Mouse (Mus musculus) bone marrow macrophage, adult 2 months (primary cell): ENCODE data around the gene Soat1.

Experiments
- CTCF ChIP-seq: IDR thresholded peaks from 2 replicates; pipeline ENCODE4 v1.5.1; 2012; ENCODE audit warnings: low read depth, mild to moderate bottlenecking, low read length, moderate library complexity
- POLR2A ChIP-seq: IDR thresholded peaks from 2 replicates; pipeline ENCODE4 v1.6.1; 2012; ENCODE audit warnings: mild to moderate bottlenecking, low read depth, low read length, borderline replicate concordance

DNA sequence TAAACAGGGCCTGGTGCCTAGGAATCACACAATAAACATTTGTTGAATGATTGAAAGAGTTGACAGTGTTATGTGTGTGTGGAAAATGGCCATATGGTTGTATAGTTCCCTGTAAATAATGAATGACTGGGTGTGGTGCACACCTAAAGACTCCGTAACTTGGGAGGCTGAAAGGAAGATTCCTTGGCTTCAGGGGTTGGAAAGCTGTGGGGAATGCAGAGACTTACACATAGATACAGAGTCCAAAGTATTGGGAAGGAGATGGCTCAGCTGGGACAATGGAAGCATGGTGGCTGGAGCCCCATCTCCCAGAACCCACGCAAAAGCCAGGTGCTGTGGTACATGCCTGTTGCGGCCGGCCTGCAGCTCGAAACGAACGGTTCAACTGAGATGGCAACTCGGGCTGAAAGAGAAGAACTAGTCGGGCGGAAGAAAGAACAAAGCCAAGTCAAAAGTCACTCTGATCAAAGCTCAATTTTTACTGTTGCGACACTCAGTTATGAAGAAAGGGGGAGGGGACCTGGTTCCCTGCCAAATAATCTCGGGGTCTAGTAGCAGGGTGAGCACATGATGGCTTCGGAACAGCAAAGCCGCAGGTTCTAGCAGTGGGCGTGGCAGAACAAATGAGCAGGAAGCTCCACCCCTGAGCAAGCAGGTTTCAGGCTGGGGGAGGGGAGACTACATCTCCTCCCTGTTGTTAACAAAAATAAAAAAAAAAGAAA is 47.8 kb upstream of the Soat1 start:
- TF ChIP-seq CTCF (no peak), POLR2A (no peak)
